8 mouse cellular contexts compared by ENCODE assay signal in genomic region chr12:70544850-70545510, GRCm38 (mm10).
DNase-seq lines count a peak whose midpoint lies in the region; ATAC-seq and TF ChIP-seq lines count a peak whose summit lies in the region.

No protein-coding gene starts in this region.

- WGBS in heart, embryonic 10.5 days = 47% methylated on average over 7 of the region's 7 CpGs
- 51% methylated on average over 7 of the region's 7 CpGs for WGBS in kidney, embryonic 15.5 days
- WGBS in hindbrain, postnatal 0 days = 61% methylated on average over 7 of the region's 7 CpGs

- no peak overlapping the region for H3K27ac ChIP-seq in heart, embryonic 10.5 days
- no peak overlapping the region for H3K27ac ChIP-seq in kidney, embryonic 15.5 days
- H3K27ac ChIP-seq in hindbrain, postnatal 0 days = no peak overlapping the region

- H3K36me3 ChIP-seq in heart, embryonic 10.5 days = no peaks in the 10 kb centered on the region
- no peaks in the 10 kb centered on the region for H3K36me3 ChIP-seq in myocyte (ENCODE audit: control insufficient read depth, insufficient read depth)
- H3K36me3 ChIP-seq in kidney, embryonic 15.5 days = no peaks in the 10 kb centered on the region
- H3K36me3 ChIP-seq in hindbrain, postnatal 0 days (ENCODE audit: insufficient read depth, low read length) = no peaks in the 10 kb centered on the region

- H3K79me2 ChIP-seq in myocyte (ENCODE audit: control insufficient read depth, insufficient read depth) = no peaks in the 10 kb centered on the region

- no peaks in the 10 kb centered on the region for H3K9me3 ChIP-seq in heart, embryonic 10.5 days
- H3K9me3 ChIP-seq in kidney, embryonic 15.5 days (replicated peaks) = no peaks in the 10 kb centered on the region
- H3K9me3 ChIP-seq in hindbrain, postnatal 0 days (ENCODE audit: low read length) = no peaks in the 10 kb centered on the region

- peaks cover 19% of the 10 kb centered on the region for H3K4me1 ChIP-seq in heart, embryonic 10.5 days
- peaks cover 7% of the 10 kb centered on the region for H3K4me1 ChIP-seq in kidney, embryonic 15.5 days
- 0 out of 2 replicates have a peak, but pooled peaks cover 2% of the 10 kb centered on the region for H3K4me1 ChIP-seq in hindbrain, postnatal 0 days (ENCODE audit: insufficient read depth, low read length)

- H3K4me3 ChIP-seq in heart, embryonic 10.5 days = no peak overlapping the region
- no peak overlapping the region for H3K4me3 ChIP-seq in myocyte
- H3K4me3 ChIP-seq in kidney, embryonic 15.5 days (replicated peaks) = no peak overlapping the region
- no peak overlapping the region for H3K4me3 ChIP-seq in hindbrain, postnatal 0 days (ENCODE audit: low read length)

- peaks cover 6% of the 10 kb centered on the region; the same call in 1 of the 2 replicates for H3K27me3 ChIP-seq in heart, embryonic 10.5 days (ENCODE audit: insufficient read depth, poor library complexity, severe bottlenecking)
- H3K27me3 ChIP-seq in myocyte (ENCODE audit: control insufficient read depth, insufficient read depth, insufficient read length) = no peaks in the 10 kb centered on the region
- H3K27me3 ChIP-seq in kidney, embryonic 15.5 days = peaks cover 6% of the 10 kb centered on the region; the same call in 1 of the 2 replicates
- H3K27me3 ChIP-seq in hindbrain, postnatal 0 days (ENCODE audit: insufficient read depth, low read length) = no peaks in the 10 kb centered on the region

- H3K9ac ChIP-seq in kidney, embryonic 15.5 days = no peak overlapping the region
- H3K9ac ChIP-seq in hindbrain, postnatal 0 days (replicated peaks; ENCODE audit: low read length) = no peak overlapping the region

- H3ac ChIP-seq in myocyte (ENCODE audit: control insufficient read depth, insufficient read length) = no peak overlapping the region

- H3K4me2 ChIP-seq in myocyte (ENCODE audit: low read depth) = peak overlapping the region; percentile 3
- H3K4me2 ChIP-seq in kidney, embryonic 15.5 days = no peak overlapping the region
- no peak overlapping the region for H3K4me2 ChIP-seq in hindbrain, postnatal 0 days (ENCODE audit: low read depth, low read length)

- no peak for ATAC-seq in kidney, embryonic 15.5 days (replicated peaks; ENCODE audit: low FRiP score)
- no peak for ATAC-seq in hindbrain, postnatal 0 days

- DNase-seq in heart, adult 8-10 months (ENCODE audit: low spot score) = peak; percentile 69
- no peak for DNase-seq in heart, embryonic 10.5 days (ENCODE audit: low spot score)
- DNase-seq in adipocyte (ENCODE audit: low spot score) = peak; percentile 83
- peak; percentile 23 to 42 for DNase-seq in gastrocnemius, adult 8-10 months (ENCODE audit: low spot score in 2 of 2)
- no peak for DNase-seq in thymus, postnatal 10 days (ENCODE audit: low spot score in 2 of 2)
- no peak for DNase-seq in hindbrain, postnatal 0 days (ENCODE audit: low spot score)

- no peak for TF ChIP-seq POLR2A in myocyte (IDR thresholded peaks at IDR 0.05; ENCODE audit: insufficient read length, low read depth)

- no peak for TF ChIP-seq CTCF in hindbrain, postnatal 0 days (IDR thresholded peaks at IDR 0.05; ENCODE audit: low read depth)

TF ChIP-seq in myocyte, 11 proteins besides CTCF, POLR2A, EP300 and RAD21:
- TF ChIP-seq MYOG (IDR thresholded peaks at IDR 0.05; ENCODE audit: control insufficient read depth in 1 of 3, insufficient read depth in 1 of 3, insufficient read length in 2 of 3, low read depth in 2 of 3) = peak in 1 of 3 experiments; percentile 13
- TF ChIP-seq MYOD1 (IDR thresholded peaks at IDR 0.05; ENCODE audit: control insufficient read depth in 1 of 3, insufficient read length in 2 of 3, low read depth in 2 of 3) = no peak
TF ChIP-seq in myocyte: peak in this region for 1.

Comparison
In these comparisons a context has a peak if more than half of its experiments do, and no peak if none do; other contexts are left out.
1. DNase-seq: peak in heart, adult 8-10 months (single experiment), adipocyte (single experiment) and gastrocnemius, adult 8-10 months (2 of 2); none in heart, embryonic 10.5 days (single experiment), thymus, postnatal 10 days (0 of 2) and hindbrain, postnatal 0 days (single experiment).